Mouse (Mus musculus) neural tube, embryonic 11.5 days (tissue): ENCODE measurements around the gene Rcc1l. TPM values are rescaled to one million over a fixed set of nuclear protein-coding genes. Genes with fewer than 3 reads are reported as not detected.

Source experiments
- ATAC-seq: fragments of 200-750 bp; cut with Nextera tagmentation; 2 replicates; pipeline ENCODE4 v1.8.0; 2017; ENCODE audit warnings: moderate number of reproducible peaks, mild to moderate bottlenecking, moderate TSS enrichment, moderate library complexity; ENCODE audit not compliant: insufficient read depth, low FRiP score, low TSS enrichment
- DNase-seq: peaks from one replicate; pipeline ENCODE4 v3.0.0-alpha.2; 2015; ENCODE audit warnings: low spot score
- H3K27ac ChIP-seq: fragments of 300-500 bp; sonication (generic); 2 replicates; pipeline ENCODE4 v1.5.1; 2014; ENCODE audit warnings: low read depth, mild to moderate bottlenecking, low read length
- H3K27me3 ChIP-seq: fragments of 300-500 bp; sonication (generic); 2 replicates; pipeline ENCODE4 v1.6.1; 2014; ENCODE audit warnings: mild to moderate bottlenecking, low read length, mixed read lengths; ENCODE audit not compliant: control insufficient read depth, insufficient read depth
- H3K36me3 ChIP-seq: fragments of 300-500 bp; sonication (generic); 2 replicates; pipeline ENCODE4 v1.6.1; 2014; ENCODE audit warnings: mild to moderate bottlenecking, low read length, moderate library complexity, mixed read lengths; ENCODE audit not compliant: control insufficient read depth, insufficient read depth
- H3K4me1 ChIP-seq: fragments of 300-500 bp; sonication (generic); 2 replicates; pipeline ENCODE4 v1.6.1; 2014; ENCODE audit warnings: low read length, mixed read lengths; ENCODE audit not compliant: control insufficient read depth, insufficient read depth
- H3K4me2 ChIP-seq: fragments of 300-500 bp; sonication (generic); 2 replicates; pipeline ENCODE4 v1.6.1; 2014; ENCODE audit warnings: low read depth, mild to moderate bottlenecking, moderate library complexity
- H3K4me3 ChIP-seq: fragments of 300-500 bp; sonication (generic); 2 replicates; pipeline ENCODE4 v1.5.1; 2014; ENCODE audit warnings: low read depth, low read length
- H3K9ac ChIP-seq: fragments of 300-500 bp; sonication (generic); 2 replicates; pipeline ENCODE4 v1.6.1; 2014; ENCODE audit warnings: mild to moderate bottlenecking, low read length
- H3K9me3 ChIP-seq: fragments of 300-500 bp; sonication (generic); 2 replicates; pipeline ENCODE4 v1.6.1; 2016; ENCODE audit warnings: low read length; ENCODE audit not compliant: control insufficient read depth
- WGBS: fragments of 180-500 bp; shearing (Covaris S2); extraction: QIAGEN DNeasy Blood & Tissue Kit; methylation state at CpG from one replicate; pipeline ENCODE4 v1.1.7; 2014; 5-methylcytosine and 5-hydroxymethylcytosine counted together
- polyA plus RNA-seq: library from polyadenylated mRNA; unstranded; fragments of >200 nt; fragmentation: Nextera tagmentation; extraction: Ambion mirVana; gene quantifications from 2 replicates; pipeline ENCODE4 v1.2.1, GENCODE M21; 2014

The Rcc1l gene
- polyA plus RNA-seq, result 23.6 and 25.4 TPM in 2 replicates

GRCm38 (mm10) chr5:134176169-134176881 is at the start of gene Rcc1l:
TSS of gene Rcc1l (minus strand) at chr5:134176774.
- ATAC-seq, result peak; percentile 86
- WGBS, result under 1% methylated on average over 72 of the region's 72 CpGs
- no peaks in the 10 kb centered on the region for H3K9me3 ChIP-seq
- peak within 1 kb of the TSS; percentile 85 for H3K4me2 ChIP-seq
- peak; percentile 86 for DNase-seq
- 0 out of 2 replicates have a peak within 1 kb of the TSS, but pooled peaks have one; percentile 27 for H3K27ac ChIP-seq
- H3K27me3 ChIP-seq, result no peaks in the 10 kb centered on the region
- H3K4me3 ChIP-seq, result peak within 1 kb of the TSS; percentile 98
- peak within 1 kb of the TSS; percentile 76 for H3K9ac ChIP-seq
- no peaks in the 10 kb centered on the region; the same call in 1 of the 2 replicates for H3K36me3 ChIP-seq
- H3K4me1 ChIP-seq, result peaks cover 11% of the 10 kb centered on the region

GRCm38 (mm10) chr5:134225110-134225901 is 48.7 kb upstream of the Rcc1l start:
- Histone ChIP-seq H3K4me2 (no peak overlapping the region), H3K4me1 (peaks cover 7% of the 10 kb centered on the region), H3K9ac (no peak overlapping the region), H3K27me3 (peaks cover 5% of the 10 kb centered on the region; the same call in 1 of the 2 replicates), H3K36me3 (no peaks in the 10 kb centered on the region), H3K4me3 (no peak overlapping the region), H3K9me3 (no peaks in the 10 kb centered on the region), H3K27ac (no peak overlapping the region)
- ATAC-seq, result no peak
- WGBS, result 84% methylated on average over 30 of the region's 30 CpGs
- DNase-seq, result no peak

- H3K27ac ChIP-seq, result no peak overlapping the region
- peak overlapping the region; percentile 17 for H3K4me3 ChIP-seq
- WGBS, result 2% methylated on average over 36 of the region's 36 CpGs
Measured at GRCm38 (mm10) chr5:134221708-134222150, 45.2 kb upstream of the Rcc1l start.

GRCm38 (mm10) chr5:134221278-134221677 is 44.7 kb upstream of the Rcc1l start:
- peaks cover 5% of the 10 kb centered on the region; the same call in 1 of the 2 replicates for H3K27me3 ChIP-seq
- H3K4me2 ChIP-seq, result peak overlapping the region; percentile 51
- no peak for ATAC-seq
- H3K36me3 ChIP-seq, result peaks cover 2% of the 10 kb centered on the region; the same call in 1 of the 2 replicates
- no peaks in the 10 kb centered on the region for H3K9me3 ChIP-seq
- peaks cover 10% of the 10 kb centered on the region for H3K4me1 ChIP-seq
- WGBS, result 49% methylated on average over 4 of the region's 4 CpGs
- no peak overlapping the region for H3K4me3 ChIP-seq
- no peak for DNase-seq
- peak overlapping the region; percentile 65; the same call in 1 of the 2 replicates for H3K9ac ChIP-seq
- no peak overlapping the region for H3K27ac ChIP-seq

More at GRCm38 (mm10) chr5:134221708-134222150, 45.2 kb upstream of the Rcc1l start:
- no peaks in the 10 kb centered on the region for H3K9me3 ChIP-seq
- H3K9ac ChIP-seq, result peak overlapping the region; percentile 65
- ATAC-seq (no peak), DNase-seq (peak; percentile 48)
- peaks cover 10% of the 10 kb centered on the region for H3K4me1 ChIP-seq
- H3K4me2 ChIP-seq, result peak overlapping the region; percentile 51
- H3K27me3 ChIP-seq, result peaks cover 5% of the 10 kb centered on the region; the same call in 1 of the 2 replicates
- H3K36me3 ChIP-seq, result peaks cover 2% of the 10 kb centered on the region; the same call in 1 of the 2 replicates

- Histone ChIP-seq H3K4me2 (no peak overlapping the region), H3K9me3 (no peaks in the 10 kb centered on the region), H3K4me3 (no peak overlapping the region), H3K27ac (no peak overlapping the region), H3K4me1 (peaks cover 10% of the 10 kb centered on the region), H3K36me3 (peaks cover 2% of the 10 kb centered on the region; the same call in 1 of the 2 replicates), H3K27me3 (peaks cover 5% of the 10 kb centered on the region; the same call in 1 of the 2 replicates), H3K9ac (no peak overlapping the region)
- WGBS, result 91% methylated on average over 7 of the region's 7 CpGs
- ATAC-seq (no peak), DNase-seq (no peak)
Measured at GRCm38 (mm10) chr5:134217900-134218299, 41.3 kb upstream of the Rcc1l start.

- ATAC-seq (no peak), DNase-seq (no peak)
- Histone ChIP-seq H3K4me3 (no peak overlapping the region), H3K4me1 (peaks cover 3% of the 10 kb centered on the region; the same call in 1 of the 2 replicates), H3K9ac (no peak overlapping the region), H3K36me3 (peaks cover 2% of the 10 kb centered on the region; the same call in 1 of the 2 replicates), H3K27me3 (no peaks in the 10 kb centered on the region), H3K27ac (no peak overlapping the region), H3K9me3 (no peaks in the 10 kb centered on the region), H3K4me2 (no peak overlapping the region)
- WGBS, result 78% methylated on average over 12 of the region's 12 CpGs
Measured at GRCm38 (mm10) chr5:134214021-134214806, 37.6 kb upstream of the Rcc1l start.

- no peak overlapping the region for H3K27ac ChIP-seq
- H3K36me3 ChIP-seq, result no peaks in the 10 kb centered on the region
- 62% methylated on average over 11 of the region's 11 CpGs for WGBS
Measured at GRCm38 (mm10) chr5:134209931-134210554, 33.5 kb upstream of the Rcc1l start.

GRCm38 (mm10) chr5:134206721-134207120 is 30.1 kb upstream of the Rcc1l start:
- Histone ChIP-seq H3K27me3 (no peaks in the 10 kb centered on the region), H3K4me2 (no peak overlapping the region), H3K36me3 (no peaks in the 10 kb centered on the region), H3K9me3 (no peaks in the 10 kb centered on the region), H3K4me3 (no peak overlapping the region), H3K9ac (no peak overlapping the region), H3K27ac (no peak overlapping the region), H3K4me1 (no peaks in the 10 kb centered on the region)
- no peak for DNase-seq
- WGBS, result 83% methylated on average over 10 of the region's 10 CpGs
- ATAC-seq, result no peak

More at GRCm38 (mm10) chr5:134209931-134210554, 33.5 kb upstream of the Rcc1l start:
- Histone ChIP-seq H3K4me1 (no peaks in the 10 kb centered on the region), H3K9ac (no peak overlapping the region), H3K4me2 (no peak overlapping the region), H3K27me3 (no peaks in the 10 kb centered on the region), H3K4me3 (no peak overlapping the region), H3K9me3 (no peaks in the 10 kb centered on the region)
- no peak for ATAC-seq
- DNase-seq, result no peak
